Mouse (Mus musculus) monocyte, adult 5-6 weeks (primary cell): ENCODE measurements around the gene Tmem92. TPM values are rescaled to one million over a fixed set of nuclear protein-coding genes. Genes with fewer than 3 reads are reported as not detected.
"Not testable (repeated sequence)": the region's sequence is repeated elsewhere in the genome, so short reads cannot be mapped to it uniquely, and the experiment has no call there.

Source experiments
- ATAC-seq: fragments of 153-309, 156-312 bp; replicated peaks from 2 replicates; pipeline ENCODE4 v1.8.0; 2017; ENCODE audit warnings: mild to moderate bottlenecking; ENCODE audit not compliant: low TSS enrichment, insufficient number of reproducible peaks, severe bottlenecking, poor library complexity, low FRiP score
- total RNA-seq: library from RNA; stranded (forward); fragments of 200-1000, 200-491, 200-594 nt; gene quantifications from 3 replicates; pipeline ENCODE4 v1.2.3, GENCODE M21; 2017

Gene Tmem92
- total RNA-seq = not detected in 3 replicates

GRCm38 (mm10) chr11:94782603-94783002 is at the start of gene Tmem92:
TSS of gene Tmem92 (minus strand) at chr11:94782703.
- no peak for ATAC-seq

- no peak for ATAC-seq
Observed at GRCm38 (mm10) chr11:94828966-94829365, 46.5 kb upstream of the Tmem92 start.

DNA sequence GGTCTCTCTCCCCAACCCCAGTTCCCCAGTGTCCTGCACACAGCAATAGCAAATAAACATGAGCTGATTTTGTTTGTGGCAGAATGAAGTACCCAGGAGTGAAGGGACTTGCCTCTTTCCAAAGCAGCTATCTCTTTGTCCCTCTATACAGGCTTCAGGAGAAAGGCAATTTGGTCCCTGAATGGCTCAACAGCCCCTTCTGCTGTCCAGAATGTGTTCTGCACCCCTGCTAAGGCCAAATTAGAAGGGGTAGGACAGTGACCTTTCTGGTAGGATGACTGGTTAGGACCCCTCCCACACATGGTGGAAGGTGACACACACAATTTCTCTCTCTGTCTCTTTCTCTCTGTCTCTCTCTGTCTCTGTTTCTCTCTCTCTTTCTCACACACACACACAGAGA is 36.9 kb upstream of the Tmem92 start:
- ATAC-seq = not testable (repeated sequence)

GRCm38 (mm10) chr11:94818946-94819345 is 36.4 kb upstream of the Tmem92 start:
- ATAC-seq = not testable (repeated sequence)

GRCm38 (mm10) chr11:94811537-94811936 is 29.0 kb upstream of the Tmem92 start:
- not testable (repeated sequence) for ATAC-seq

DNA sequence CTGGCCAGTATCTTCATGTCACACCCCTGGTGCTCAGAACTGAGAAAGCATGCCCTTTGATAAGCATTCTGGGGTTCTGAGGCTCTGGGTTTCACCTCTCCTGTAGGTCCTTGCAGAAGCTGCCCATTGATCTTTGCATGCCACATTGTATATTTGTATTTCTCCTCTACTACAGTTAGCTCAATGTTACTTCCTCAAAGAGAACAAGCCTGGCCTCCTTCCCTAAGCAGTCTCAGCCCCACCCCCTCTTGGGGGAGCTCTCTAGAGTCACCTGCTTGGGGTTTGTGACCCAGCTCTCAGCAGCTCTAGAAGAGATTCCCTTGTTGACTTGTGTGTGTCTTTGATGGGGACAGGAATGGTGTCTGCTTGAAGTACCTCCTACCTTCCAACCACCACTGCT is 9.2 kb upstream of the Tmem92 start:
- ATAC-seq = no peak

- no peak for ATAC-seq
Observed at GRCm38 (mm10) chr11:94785247-94785646, 2.7 kb upstream of the Tmem92 start.

- no peak for ATAC-seq
Observed at GRCm38 (mm10) chr11:94774887-94775497, 7.5 kb downstream of the Tmem92 start.

GRCm38 (mm10) chr11:94773851-94774250 is 8.7 kb downstream of the Tmem92 start:
- ATAC-seq = no peak

DNA sequence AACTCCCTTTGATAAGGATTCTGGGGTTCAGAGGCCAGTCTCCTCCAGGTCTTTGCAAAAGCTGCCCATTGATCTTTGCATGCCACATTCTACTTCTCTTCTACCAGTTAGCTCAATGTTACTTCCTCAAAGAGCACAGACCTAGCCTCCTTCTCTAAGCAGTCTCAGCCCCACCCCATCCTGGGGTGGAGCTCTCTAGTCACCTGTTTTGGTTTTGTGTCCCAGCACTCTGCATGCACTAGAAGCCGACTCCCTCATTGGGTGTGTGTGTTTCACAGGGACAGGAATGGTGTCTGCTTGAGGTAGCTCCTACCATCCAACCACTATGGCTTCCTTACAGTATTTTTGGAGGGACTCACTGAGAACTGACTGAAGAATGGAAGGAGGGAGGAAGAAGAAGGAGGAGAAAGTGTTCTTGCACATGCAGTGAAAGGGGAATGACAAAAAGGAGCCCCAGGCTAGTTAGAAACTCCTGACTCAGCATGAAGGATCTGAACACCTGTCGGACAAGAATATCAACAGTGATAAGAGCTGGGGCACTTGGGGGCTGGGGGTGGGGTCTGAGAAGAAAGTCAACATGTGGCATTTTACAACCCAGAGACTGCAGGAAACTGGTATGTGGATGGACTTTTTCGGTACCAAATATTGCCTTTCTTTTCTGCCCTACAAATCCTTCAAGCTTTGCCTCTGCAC is 10.0 kb downstream of the Tmem92 start:
- ATAC-seq = no peak

DNA sequence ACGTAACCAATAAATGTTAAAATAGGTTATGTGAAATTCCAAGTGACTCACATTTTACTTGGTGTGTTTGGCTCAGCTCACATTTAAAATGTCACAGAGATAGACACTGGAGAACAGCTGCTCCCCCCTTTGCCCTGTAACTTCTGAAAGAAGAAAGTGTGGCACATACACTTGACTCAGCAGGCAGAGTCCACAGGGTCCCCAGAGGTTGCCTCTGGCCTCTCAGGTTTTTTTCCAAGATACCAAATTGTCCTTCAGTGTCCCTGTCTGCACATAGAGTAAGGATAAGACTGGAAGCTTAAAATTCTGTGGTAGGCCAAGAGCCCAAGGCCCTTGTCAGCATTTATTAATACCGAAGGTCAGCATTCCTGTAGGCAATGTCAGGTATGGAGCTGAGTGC is 15.3 kb downstream of the Tmem92 start:
- ATAC-seq = no peak

DNA sequence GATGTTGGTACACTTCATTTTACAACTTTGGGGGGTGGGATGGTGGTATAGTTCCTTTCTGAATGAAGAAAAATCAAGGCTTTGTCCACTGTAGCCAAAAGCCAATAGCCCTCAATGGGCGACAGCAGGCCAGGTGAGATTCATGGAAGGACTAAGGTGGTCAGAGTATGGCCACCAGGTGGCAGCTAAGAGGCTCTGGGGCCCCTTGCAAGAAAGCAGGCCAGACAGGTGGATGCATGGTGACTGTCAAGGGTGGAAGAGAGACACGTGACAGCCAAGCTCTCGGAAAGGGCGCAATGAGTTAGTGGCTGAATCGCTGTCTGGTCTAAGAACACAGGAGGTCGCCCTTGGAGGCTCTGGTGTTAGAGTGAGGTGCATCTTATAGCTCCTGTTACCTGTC is 19.7 kb downstream of the Tmem92 start:
- no peak for ATAC-seq

DNA sequence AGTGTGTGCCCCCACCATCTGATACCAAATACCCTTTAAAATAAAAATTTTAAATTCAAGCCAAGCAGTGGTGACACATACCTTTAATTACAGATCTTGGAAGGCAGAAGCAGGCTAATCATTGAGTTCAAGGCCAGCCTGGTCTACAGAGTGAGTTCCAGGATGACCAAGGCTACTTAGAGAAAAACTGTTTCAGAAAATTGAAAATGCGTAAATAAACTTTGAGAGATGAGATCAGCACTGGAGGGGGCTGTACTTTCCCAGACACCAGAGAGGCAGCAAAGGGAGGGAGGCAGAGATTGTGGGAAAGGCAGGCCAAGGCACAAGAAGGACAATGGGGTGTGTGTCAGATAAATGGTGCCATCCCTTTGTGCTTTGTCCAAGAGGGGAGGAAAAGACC is 20.2 kb downstream of the Tmem92 start:
- ATAC-seq = no peak

- no peak for ATAC-seq
Observed at GRCm38 (mm10) chr11:94760799-94761198, 21.7 kb downstream of the Tmem92 start.

DNA sequence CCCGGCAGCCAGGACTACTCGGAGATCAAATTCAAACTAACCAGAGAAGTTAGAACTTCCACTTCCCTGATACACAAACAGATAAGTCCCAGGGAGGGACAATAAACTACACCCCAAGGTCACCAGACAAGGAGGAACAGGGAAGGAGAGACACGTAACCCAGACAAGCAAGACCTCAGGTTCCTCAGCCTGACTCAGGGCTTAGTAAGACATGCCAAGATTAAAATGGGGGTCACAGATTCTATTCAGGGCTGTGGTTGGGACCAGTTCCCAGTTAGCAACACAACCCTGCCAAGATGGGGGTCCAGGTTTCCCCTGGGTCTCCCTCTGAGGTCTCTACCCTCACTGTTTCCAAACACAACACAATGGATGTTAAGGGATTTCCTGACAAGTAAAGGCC is 22.1 kb downstream of the Tmem92 start:
- ATAC-seq = no peak

DNA sequence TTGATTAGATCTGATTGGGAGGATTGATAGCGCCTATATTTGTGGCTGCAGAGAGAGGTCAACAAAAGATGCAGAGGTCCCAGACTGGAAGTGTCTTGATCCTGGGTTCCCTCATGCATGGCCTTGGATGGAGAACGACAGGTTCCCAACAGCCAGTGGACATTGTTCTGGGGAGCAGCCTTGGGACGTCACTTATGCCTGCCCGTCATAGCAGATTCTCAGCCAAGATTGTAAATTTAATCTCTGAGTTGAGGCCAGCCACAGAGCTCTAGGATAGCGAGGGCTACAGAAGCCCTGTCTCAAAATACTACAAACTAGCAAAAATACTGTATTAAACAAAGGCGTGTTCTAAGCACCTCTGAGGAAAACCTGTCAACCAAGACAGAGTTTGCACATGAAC is 22.6 kb downstream of the Tmem92 start:
- no peak for ATAC-seq

GRCm38 (mm10) chr11:94752946-94753713 is 29.4 kb downstream of the Tmem92 start:
- no peak for ATAC-seq

DNA sequence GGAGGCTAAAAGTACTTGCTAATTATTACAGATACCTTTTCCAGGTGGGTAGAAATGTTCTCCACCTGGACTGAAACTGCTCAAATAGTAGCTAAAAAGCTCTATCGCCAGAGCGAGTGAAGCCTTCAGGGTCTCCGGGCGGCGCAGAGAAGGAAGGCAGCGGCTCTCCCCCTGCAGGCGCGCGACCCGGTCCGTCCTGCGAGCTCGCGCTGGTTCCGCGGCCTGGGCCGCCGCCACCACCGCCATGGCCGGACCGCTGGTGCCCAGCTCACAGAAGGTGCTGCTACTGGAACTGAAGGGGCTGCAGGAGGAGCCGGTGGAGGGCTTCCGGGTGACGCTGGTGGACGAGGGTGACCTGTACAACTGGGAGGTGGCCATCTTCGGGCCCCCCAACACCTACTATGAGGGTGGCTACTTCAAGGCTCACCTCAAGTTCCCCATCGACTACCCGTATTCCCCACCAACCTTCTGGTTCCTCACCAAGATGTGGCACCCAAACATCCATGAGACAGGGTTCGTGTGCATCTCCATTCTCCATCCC is 40.7 kb downstream of the Tmem92 start, which contains the start of gene Cdc34b:
Gene Cdc34b (plus strand): TSS at position 51 of the 541 bp plus-strand sequence.
- no peak for ATAC-seq

DNA sequence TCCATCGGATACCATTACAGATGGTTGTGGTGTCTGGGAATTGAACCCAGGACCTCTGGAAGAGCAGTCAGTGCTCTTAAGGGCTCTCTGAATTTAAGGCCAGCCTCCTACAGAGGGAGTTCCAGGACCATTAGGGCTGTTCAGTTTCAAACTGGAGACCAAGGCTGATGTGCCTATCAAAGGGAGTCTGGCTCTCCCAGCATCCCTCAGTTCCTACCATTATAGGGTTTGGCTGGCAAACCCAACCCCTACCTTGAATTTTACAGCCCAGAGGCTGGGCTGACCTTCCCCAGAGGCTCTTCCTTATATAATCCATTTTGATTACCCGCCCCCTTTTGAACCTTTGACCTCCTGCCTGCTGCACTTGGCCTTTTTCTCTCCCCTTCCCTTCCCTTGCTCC is 46.8 kb downstream of the Tmem92 start:
- no peak for ATAC-seq
